Mouse (Mus musculus): ENCODE results near the gene Dhx35. TPM values are rescaled to one million over a fixed set of nuclear protein-coding genes. Genes with fewer than 3 reads are reported as not detected.

Gene Dhx35
- polyA plus RNA-seq, 1 experiment from 2014 or later = 16.4 TPM

- Histone ChIP-seq H3K27ac (replicated peaks) (no peak overlapping the region), H3K36me3 (replicated peaks) (peaks cover 64% of the 10 kb centered on the region), H3K4me3 (no peak overlapping the region), H3K4me1 (no peaks in the 10 kb centered on the region), H3K9me3 (no peaks in the 10 kb centered on the region), H3K27me3 (replicated peaks; ENCODE audit: low read depth, poor library complexity, severe bottlenecking) (no peaks in the 10 kb centered on the region)
- no peak for DNase-seq (ENCODE audit: low spot score)
- WGBS = 91% methylated on average over 8 of the region's 8 CpGs
Measured at GRCm38 (mm10) chr2:158817708-158818107, 23.1 kb downstream of the Dhx35 start.

GRCm38 (mm10) chr2:158828124-158828523 lies 33.5 kb downstream of the Dhx35 start:
- DNase-seq (ENCODE audit: low spot score) = no peak
- 88% methylated on average over 2 of the region's 2 CpGs for WGBS

GRCm38 (mm10) chr2:158829746-158830145 lies 35.1 kb downstream of the Dhx35 start:
- 83% methylated on average over 6 of the region's 6 CpGs for WGBS
- Histone ChIP-seq H3K27me3 (replicated peaks; ENCODE audit: low read depth, poor library complexity, severe bottlenecking) (no peaks in the 10 kb centered on the region), H3K36me3 (replicated peaks) (peaks cover 91% of the 10 kb centered on the region), H3K4me3 (no peak overlapping the region), H3K4me1 (0 out of 2 replicates have a peak, but pooled peaks cover 3% of the 10 kb centered on the region), H3K9me3 (no peaks in the 10 kb centered on the region), H3K27ac (replicated peaks) (no peak overlapping the region)
- DNase-seq (ENCODE audit: low spot score) = no peak

More at GRCm38 (mm10) chr2:158828124-158828523, 33.5 kb downstream of the Dhx35 start:
- H3K4me3 ChIP-seq = no peak overlapping the region
- H3K4me1 ChIP-seq = no peaks in the 10 kb centered on the region
- no peaks in the 10 kb centered on the region for H3K9me3 ChIP-seq
- no peaks in the 10 kb centered on the region for H3K27me3 ChIP-seq (replicated peaks; ENCODE audit: low read depth, poor library complexity, severe bottlenecking)
- no peak overlapping the region for H3K27ac ChIP-seq (replicated peaks)
- peaks cover 82% of the 10 kb centered on the region for H3K36me3 ChIP-seq (replicated peaks)

GRCm38 (mm10) chr2:158833221-158833620 lies 38.6 kb downstream of the Dhx35 start:
- Histone ChIP-seq H3K9me3 (no peaks in the 10 kb centered on the region), H3K4me3 (no peak overlapping the region), H3K27me3 (replicated peaks; ENCODE audit: low read depth, poor library complexity, severe bottlenecking) (no peaks in the 10 kb centered on the region), H3K4me1 (0 out of 2 replicates have a peak, but pooled peaks cover 3% of the 10 kb centered on the region), H3K27ac (replicated peaks) (no peak overlapping the region), H3K36me3 (replicated peaks) (peaks cover 96% of the 10 kb centered on the region)
- DNase-seq (ENCODE audit: low spot score) = no peak
- WGBS = 78% methylated on average over 5 of the region's 5 CpGs

- no peak overlapping the region for H3K27ac ChIP-seq (replicated peaks)
- H3K9me3 ChIP-seq = no peaks in the 10 kb centered on the region
- peaks cover 96% of the 10 kb centered on the region for H3K36me3 ChIP-seq (replicated peaks)
- H3K27me3 ChIP-seq (replicated peaks; ENCODE audit: low read depth, poor library complexity, severe bottlenecking) = no peaks in the 10 kb centered on the region
- H3K4me1 ChIP-seq = 0 out of 2 replicates have a peak, but pooled peaks cover 3% of the 10 kb centered on the region
- no peak for DNase-seq (ENCODE audit: low spot score)
- H3K4me3 ChIP-seq = no peak overlapping the region
- 79% methylated on average over 2 of the region's 2 CpGs for WGBS
Measured at GRCm38 (mm10) chr2:158833645-158834044, 39.0 kb downstream of the Dhx35 start.

- Histone ChIP-seq H3K36me3 (replicated peaks) (peaks cover 77% of the 10 kb centered on the region), H3K27me3 (replicated peaks; ENCODE audit: low read depth, poor library complexity, severe bottlenecking) (no peaks in the 10 kb centered on the region), H3K9me3 (no peaks in the 10 kb centered on the region), H3K4me1 (peaks cover 12% of the 10 kb centered on the region), H3K27ac (replicated peaks) (no peak overlapping the region), H3K4me3 (no peak overlapping the region)
- 70% methylated on average over 5 of the region's 5 CpGs for WGBS
- DNase-seq (ENCODE audit: low spot score) = no peak
Measured at GRCm38 (mm10) chr2:158843287-158843686, 48.7 kb downstream of the Dhx35 start.

- H3K9me3 ChIP-seq = no peaks in the 10 kb centered on the region
- H3K4me1 ChIP-seq = peaks cover 10% of the 10 kb centered on the region
- H3K4me3 ChIP-seq = no peak overlapping the region
- no peaks in the 10 kb centered on the region for H3K27me3 ChIP-seq (replicated peaks; ENCODE audit: low read depth, poor library complexity, severe bottlenecking)
- H3K27ac ChIP-seq (replicated peaks) = no peak overlapping the region
- 90% methylated on average over 5 of the region's 5 CpGs for WGBS
- H3K36me3 ChIP-seq (replicated peaks) = peaks cover 81% of the 10 kb centered on the region
- no peak for DNase-seq (ENCODE audit: low spot score)
Measured at GRCm38 (mm10) chr2:158845031-158845430, 50.4 kb downstream of the Dhx35 start.

- Histone ChIP-seq H3K9me3 (no peaks in the 10 kb centered on the region), H3K4me3 (no peak overlapping the region), H3K27ac (replicated peaks) (no peak overlapping the region), H3K27me3 (replicated peaks; ENCODE audit: low read depth, poor library complexity, severe bottlenecking) (no peaks in the 10 kb centered on the region), H3K36me3 (replicated peaks) (peaks cover 76% of the 10 kb centered on the region), H3K4me1 (peaks cover 5% of the 10 kb centered on the region; the same call in 1 of the 2 replicates)
- WGBS = 78% methylated on average over 2 of the region's 2 CpGs
- no peak for DNase-seq (ENCODE audit: low spot score)
Measured at GRCm38 (mm10) chr2:158846208-158846607, 51.6 kb downstream of the Dhx35 start.

GRCm38 (mm10) chr2:158847991-158848390 lies 53.4 kb downstream of the Dhx35 start:
- H3K4me1 ChIP-seq = peaks cover 2% of the 10 kb centered on the region; the same call in 1 of the 2 replicates
- peaks cover 66% of the 10 kb centered on the region for H3K36me3 ChIP-seq (replicated peaks)
- no peak overlapping the region for H3K4me3 ChIP-seq
- no peaks in the 10 kb centered on the region for H3K27me3 ChIP-seq (replicated peaks; ENCODE audit: low read depth, poor library complexity, severe bottlenecking)
- H3K27ac ChIP-seq (replicated peaks) = no peak overlapping the region
- 92% methylated on average over 3 of the region's 3 CpGs for WGBS
- no peak for DNase-seq (ENCODE audit: low spot score)
- no peaks in the 10 kb centered on the region for H3K9me3 ChIP-seq

- Histone ChIP-seq H3K36me3 (replicated peaks) (peaks cover 61% of the 10 kb centered on the region), H3K27me3 (replicated peaks; ENCODE audit: low read depth, poor library complexity, severe bottlenecking) (no peaks in the 10 kb centered on the region), H3K4me1 (no peaks in the 10 kb centered on the region), H3K9me3 (no peaks in the 10 kb centered on the region), H3K27ac (replicated peaks) (no peak overlapping the region), H3K4me3 (no peak overlapping the region)
- DNase-seq (ENCODE audit: low spot score) = no peak
- 79% methylated on average over 9 of the region's 9 CpGs for WGBS
Measured at GRCm38 (mm10) chr2:158849416-158849815, 54.8 kb downstream of the Dhx35 start.

- WGBS = 48% methylated on average over 2 of the region's 2 CpGs
Measured at GRCm38 (mm10) chr2:158852579-158852978, 58.0 kb downstream of the Dhx35 start.

GRCm38 (mm10) chr2:158856896-158857499 lies 62.4 kb downstream of the Dhx35 start:
- H3K9me3 ChIP-seq = no peaks in the 10 kb centered on the region
- DNase-seq (ENCODE audit: low spot score) = no peak
- no peaks in the 10 kb centered on the region for H3K4me1 ChIP-seq
- no peak overlapping the region for H3K4me3 ChIP-seq
- H3K27ac ChIP-seq (replicated peaks) = no peak overlapping the region
- peaks cover 51% of the 10 kb centered on the region for H3K36me3 ChIP-seq (replicated peaks)
- no peaks in the 10 kb centered on the region for H3K27me3 ChIP-seq (replicated peaks; ENCODE audit: low read depth, poor library complexity, severe bottlenecking)
- WGBS = 92% methylated on average over 10 of the region's 10 CpGs

More at GRCm38 (mm10) chr2:158852579-158852978, 58.0 kb downstream of the Dhx35 start:
- H3K27ac ChIP-seq (replicated peaks) = no peak overlapping the region
- H3K4me1 ChIP-seq = no peaks in the 10 kb centered on the region
- H3K9me3 ChIP-seq = no peaks in the 10 kb centered on the region
- no peaks in the 10 kb centered on the region for H3K27me3 ChIP-seq (replicated peaks; ENCODE audit: low read depth, poor library complexity, severe bottlenecking)
- H3K4me3 ChIP-seq = no peak overlapping the region
- DNase-seq (ENCODE audit: low spot score) = peak; percentile 46
- H3K36me3 ChIP-seq (replicated peaks) = peaks cover 70% of the 10 kb centered on the region

- no peak overlapping the region for H3K4me3 ChIP-seq
- no peaks in the 10 kb centered on the region for H3K9me3 ChIP-seq
- no peaks in the 10 kb centered on the region for H3K27me3 ChIP-seq (replicated peaks; ENCODE audit: low read depth, poor library complexity, severe bottlenecking)
- H3K27ac ChIP-seq (replicated peaks) = no peak overlapping the region
- WGBS = 92% methylated on average over 15 of the region's 15 CpGs
- H3K36me3 ChIP-seq (replicated peaks) = peaks cover 50% of the 10 kb centered on the region
- no peaks in the 10 kb centered on the region for H3K4me1 ChIP-seq
- no peak for DNase-seq (ENCODE audit: low spot score)
Measured at GRCm38 (mm10) chr2:158857579-158857978, 63.0 kb downstream of the Dhx35 start.
